Mouse (Mus musculus): ENCODE measurements at regions not wholly inside any gene's neighbourhood (a gene's known extent, or its start where the extent isn't known, plus 50 kb on each side); places are given as distances from the start of the nearest gene placed in this dataset.

DNA sequence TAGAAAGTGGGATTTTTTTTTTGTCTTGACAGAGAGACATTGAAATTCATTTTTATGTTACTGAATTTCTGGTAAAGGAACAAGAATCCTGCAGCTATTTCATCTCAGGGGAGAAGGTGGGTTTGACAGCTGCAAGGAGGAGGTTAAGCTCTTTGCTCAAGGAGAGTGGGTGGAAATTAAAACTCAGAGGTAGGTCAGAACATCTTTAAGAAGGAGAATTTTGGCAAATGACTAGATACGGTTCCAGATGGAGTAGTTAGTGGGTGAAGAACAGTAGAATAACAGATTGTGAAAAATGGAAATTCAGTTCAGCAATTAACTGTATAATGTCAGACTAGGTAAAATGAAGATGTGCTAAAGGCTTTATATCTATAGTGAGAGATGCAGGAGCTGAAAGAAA, 98.0 kb upstream of the Meox2 start:
- no peak for TF ChIP-seq TAL1 (IDR thresholded peaks at IDR 0.05; ENCODE audit: low read length)
- no peak for TF ChIP-seq CTCF (IDR thresholded peaks at IDR 0.05 in 2 of 3, conservative IDR thresholded peaks at IDR 0.05 in 1 of 3; ENCODE audit: control insufficient read depth in 1 of 3, insufficient read depth in 1 of 3, low read depth in 2 of 3, low read length in 3 of 3, poor library complexity in 1 of 3, severe bottlenecking in 1 of 3)
- TF ChIP-seq CHD2 (IDR thresholded peaks at IDR 0.05; ENCODE audit: low read length): no peak
- no peak for TF ChIP-seq UBTF (IDR thresholded peaks at IDR 0.05; ENCODE audit: borderline replicate concordance, insufficient read depth, low read depth, low read length)
- no peak for TF ChIP-seq EP300 (IDR thresholded peaks at IDR 0.05; ENCODE audit: low read depth in 1 of 2, low read length in 2 of 2)
- TF ChIP-seq MXI1 (IDR thresholded peaks at IDR 0.05; ENCODE audit: low read depth, low read length): no peak
- no peak for TF ChIP-seq MAX (IDR thresholded peaks at IDR 0.05; ENCODE audit: low read length)
- TF ChIP-seq POLR2A (IDR thresholded peaks at IDR 0.05; ENCODE audit: control insufficient read depth in 1 of 2, insufficient read depth in 1 of 2, low read depth in 1 of 2, low read length in 2 of 2, poor library complexity in 1 of 2): no peak
- TF ChIP-seq NELFE (IDR thresholded peaks at IDR 0.05; ENCODE audit: low read depth, low read length): no peak
- no peak for TF ChIP-seq ZNF384 (IDR thresholded peaks at IDR 0.05; ENCODE audit: low read depth, low read length)
- TF ChIP-seq MAZ (IDR thresholded peaks at IDR 0.05; ENCODE audit: low read depth, low read length): no peak
